Mouse (Mus musculus) layer of hippocampus, adult 9-11 months (tissue): ENCODE results near the gene Lrrc23.

Experiments
- DNase-seq: peaks from one replicate; pipeline ENCODE4 v3.0.0; 2022

The Lrrc23 gene

GRCm38 (mm10) chr6:124767536-124767919 lies 12.0 kb downstream of the Lrrc23 start:
- DNase-seq, result no peak

DNA sequence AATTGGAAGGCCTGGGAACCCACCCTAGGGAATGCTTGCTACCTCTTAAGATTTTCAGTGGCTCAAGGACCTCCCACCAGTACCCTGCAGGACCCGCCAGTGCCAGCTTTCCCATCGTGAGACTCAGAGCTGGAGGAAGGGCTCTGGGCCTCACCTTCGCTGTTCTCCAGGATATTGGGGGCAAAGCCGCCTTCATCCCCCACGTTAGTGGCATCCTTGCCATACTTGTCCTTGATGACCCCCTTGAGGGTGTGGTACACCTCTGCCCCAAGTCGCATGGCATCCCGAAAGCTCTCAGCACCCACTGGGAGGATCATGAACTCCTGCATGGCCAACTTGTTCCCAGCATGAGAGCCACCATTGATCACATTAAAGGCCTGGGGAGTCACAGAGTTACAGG lies 13.6 kb downstream of the Lrrc23 start:
- no peak for DNase-seq

- peak; percentile 86 for DNase-seq
Measured at GRCm38 (mm10) chr6:124759259-124759658, 20.3 kb downstream of the Lrrc23 start.

- DNase-seq, result no peak
Measured at GRCm38 (mm10) chr6:124758849-124759232, 20.7 kb downstream of the Lrrc23 start.

DNA sequence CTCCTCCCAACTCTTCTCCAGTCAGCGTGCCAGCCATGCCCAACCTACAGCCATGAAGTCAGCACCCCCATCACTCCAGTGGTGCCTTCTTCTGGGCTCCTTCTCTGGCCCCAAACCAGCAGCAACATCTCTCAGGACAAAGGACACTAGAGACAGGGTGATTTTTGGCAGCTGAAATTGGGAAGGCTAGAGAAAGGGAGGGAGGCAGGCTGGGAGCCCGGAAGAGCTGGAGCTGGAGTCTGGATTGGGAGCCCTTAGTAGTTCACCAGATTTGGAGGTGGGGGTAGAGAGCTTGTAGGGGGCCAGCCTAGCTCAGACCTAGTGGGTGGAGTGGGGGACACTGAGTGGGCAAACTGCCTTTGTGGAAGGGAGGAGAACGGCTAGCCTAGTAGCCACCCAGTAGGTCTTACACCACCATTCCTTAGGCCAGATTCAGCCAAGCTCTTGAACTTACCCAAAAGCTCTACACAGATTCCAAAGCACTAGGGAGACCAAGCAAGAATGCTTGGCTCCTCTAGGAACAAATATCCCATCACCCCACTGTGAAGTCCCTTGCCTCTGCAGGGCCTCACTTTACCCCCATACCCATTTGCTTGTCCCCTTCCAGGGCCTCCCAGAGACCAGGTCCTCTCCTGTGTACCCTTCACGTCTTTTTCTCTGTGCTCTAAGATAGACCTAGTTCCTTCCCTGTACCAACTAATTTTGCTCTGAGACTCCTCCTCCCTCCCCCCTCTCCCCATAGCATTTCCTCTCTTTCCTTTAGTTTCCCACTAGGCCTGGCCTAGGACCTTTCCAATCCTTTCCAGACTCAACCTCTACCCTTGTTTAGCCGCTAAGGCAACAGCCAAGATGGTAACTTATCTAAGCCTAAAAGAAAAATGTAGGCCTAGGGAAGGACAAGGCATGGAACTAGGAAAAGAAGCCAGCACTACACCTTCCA lies 21.3 kb downstream of the Lrrc23 start:
- DNase-seq, result peak; percentile 70

DNA sequence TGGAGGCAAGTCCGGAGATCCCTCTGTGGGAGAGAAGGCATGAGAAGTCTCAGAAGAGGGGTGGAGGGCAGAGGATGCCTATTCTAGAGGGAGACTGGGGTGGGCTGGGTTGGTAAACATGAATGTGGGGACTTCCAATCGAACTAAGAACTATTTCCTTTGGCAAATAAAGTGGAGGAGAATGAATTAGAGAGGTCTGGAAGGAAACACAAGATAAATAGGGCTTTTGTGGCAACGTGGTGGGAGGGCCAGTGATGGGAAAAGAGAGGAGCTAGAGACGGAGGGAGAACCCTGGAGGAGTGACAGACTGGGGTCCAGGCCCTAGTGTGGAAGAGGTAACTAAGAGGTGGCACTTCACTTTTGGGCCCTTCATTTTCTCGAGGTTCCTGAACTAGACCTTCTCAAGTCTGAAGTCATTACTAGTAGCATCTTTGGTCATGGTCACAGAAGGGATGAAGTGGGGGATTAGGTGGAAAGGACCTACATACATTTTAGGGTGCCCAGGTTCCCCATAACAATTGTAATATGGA lies 22.1 kb downstream of the Lrrc23 start:
- DNase-seq, result no peak

DNA sequence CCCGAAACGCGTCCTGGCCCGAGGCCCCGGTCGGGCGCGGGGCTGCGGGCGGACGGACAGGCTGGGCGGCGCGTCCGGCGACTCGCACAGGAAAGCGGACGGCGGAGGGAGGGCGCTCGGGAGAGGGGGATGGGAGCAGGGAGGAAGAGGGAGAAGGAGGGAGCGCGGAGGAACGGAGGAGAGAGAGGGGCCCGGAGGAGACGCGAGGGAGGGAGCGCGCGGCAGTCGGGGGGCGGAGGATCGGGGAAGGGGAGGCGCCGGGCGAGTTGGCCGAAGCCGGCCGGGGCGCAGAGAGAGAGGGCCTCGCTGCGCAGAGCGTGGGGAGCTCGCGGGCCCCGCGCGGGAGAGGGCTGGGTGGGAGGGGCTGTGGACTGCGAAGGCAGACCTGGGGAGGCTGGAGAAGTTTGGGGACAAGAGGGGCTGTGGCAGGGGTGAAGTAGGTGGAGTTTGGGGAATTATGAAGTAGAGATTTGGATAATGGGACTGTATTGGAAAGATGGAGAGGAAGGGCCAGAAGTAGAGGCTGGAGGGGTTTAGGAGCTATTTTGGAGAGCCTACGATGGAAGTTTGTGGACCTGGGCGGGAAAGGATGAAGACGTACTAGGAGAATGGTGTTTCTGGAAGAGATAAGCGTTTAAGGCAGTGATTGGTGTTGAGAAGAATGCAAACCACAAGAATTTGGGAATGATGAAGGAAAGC lies 22.7 kb downstream of the Lrrc23 start:
- DNase-seq, result peak; percentile 79

DNA sequence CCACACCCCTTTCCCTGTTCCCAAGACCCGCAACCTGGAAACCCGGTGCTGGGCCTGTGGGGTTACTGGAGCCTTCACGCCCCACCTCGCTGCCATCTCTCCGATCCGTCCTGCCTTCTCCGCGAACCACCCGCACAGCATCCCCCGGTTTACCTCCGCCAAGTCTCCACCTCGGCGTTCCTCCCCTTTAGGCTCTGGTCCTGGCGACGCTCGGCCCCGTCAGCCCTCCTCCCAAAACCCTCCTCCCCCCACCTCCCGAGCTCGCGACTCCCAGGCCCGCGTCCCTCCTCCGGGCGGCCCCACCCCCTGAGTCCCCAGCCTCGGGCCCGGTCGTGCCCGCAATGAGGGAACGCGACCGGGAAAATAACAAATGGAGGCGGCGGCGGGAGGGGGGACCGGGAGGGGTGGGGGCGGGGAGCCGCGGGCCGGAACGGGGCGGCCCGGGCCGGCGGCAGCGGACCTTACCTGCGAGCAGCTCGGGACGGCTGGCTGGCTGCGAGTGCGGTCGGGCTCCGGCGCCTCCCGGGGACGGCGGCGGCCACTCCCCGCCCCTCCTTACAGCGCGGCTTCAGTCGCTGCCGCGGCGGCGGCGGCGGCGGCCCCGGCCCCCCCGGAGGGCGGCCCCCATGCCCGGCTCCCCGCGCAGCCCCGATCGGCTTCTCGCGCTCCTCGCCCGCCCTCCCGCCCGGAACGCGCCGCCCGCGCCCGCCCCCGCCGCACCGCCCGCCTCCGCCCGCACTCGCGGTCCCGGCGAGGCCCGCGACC lies 23.5 kb downstream of the Lrrc23 start, which contains the start of the genes Gm45234 and Atn1:
Gm45234 (minus strand) TSS at position 191 of the 765 bp plus-strand sequence.
Atn1 (minus strand) TSS at position 694 of the 765 bp plus-strand sequence.
- no peak for DNase-seq

GRCm38 (mm10) chr6:124755306-124755705 lies 24.2 kb downstream of the Lrrc23 start:
- no peak for DNase-seq

DNA sequence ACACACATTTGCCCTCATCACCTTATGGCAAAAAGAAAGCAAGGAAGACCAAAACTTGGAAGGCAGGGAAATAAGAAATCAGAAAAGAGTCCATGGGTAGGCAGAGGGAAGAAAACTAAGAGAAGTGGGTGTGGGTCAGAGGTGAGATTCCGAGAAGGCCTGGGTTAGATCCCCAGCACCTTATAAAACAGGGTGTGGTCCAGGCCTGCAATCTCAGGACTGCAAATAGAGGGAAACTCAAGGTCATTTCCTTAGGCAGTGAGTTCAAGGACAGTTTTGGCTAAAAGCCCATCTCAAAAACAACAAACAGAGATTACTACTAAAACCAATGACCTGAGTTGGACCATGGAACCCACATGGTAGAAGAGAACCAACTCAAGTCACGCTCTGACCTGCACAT lies 25.7 kb downstream of the Lrrc23 start:
- no peak for DNase-seq

DNA sequence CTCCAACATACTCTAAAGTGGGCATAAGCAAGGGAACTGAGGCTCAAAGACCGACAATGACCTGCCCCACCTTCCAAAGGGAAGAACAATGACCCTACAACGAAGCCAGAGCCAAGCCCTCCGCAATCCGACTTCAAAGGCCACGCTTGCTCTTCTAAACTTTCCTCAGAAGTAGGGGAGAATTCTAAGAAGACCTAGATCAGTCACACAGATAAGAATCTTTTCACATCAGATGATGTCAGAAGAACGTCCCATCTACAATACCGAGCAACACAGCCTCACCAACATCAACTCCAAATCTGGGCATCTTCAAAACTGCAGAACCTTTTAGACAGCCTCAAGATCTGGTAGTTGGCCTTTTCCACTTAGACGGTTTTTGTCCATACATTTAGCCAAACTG lies 29.1 kb downstream of the Lrrc23 start:
- no peak for DNase-seq

DNA sequence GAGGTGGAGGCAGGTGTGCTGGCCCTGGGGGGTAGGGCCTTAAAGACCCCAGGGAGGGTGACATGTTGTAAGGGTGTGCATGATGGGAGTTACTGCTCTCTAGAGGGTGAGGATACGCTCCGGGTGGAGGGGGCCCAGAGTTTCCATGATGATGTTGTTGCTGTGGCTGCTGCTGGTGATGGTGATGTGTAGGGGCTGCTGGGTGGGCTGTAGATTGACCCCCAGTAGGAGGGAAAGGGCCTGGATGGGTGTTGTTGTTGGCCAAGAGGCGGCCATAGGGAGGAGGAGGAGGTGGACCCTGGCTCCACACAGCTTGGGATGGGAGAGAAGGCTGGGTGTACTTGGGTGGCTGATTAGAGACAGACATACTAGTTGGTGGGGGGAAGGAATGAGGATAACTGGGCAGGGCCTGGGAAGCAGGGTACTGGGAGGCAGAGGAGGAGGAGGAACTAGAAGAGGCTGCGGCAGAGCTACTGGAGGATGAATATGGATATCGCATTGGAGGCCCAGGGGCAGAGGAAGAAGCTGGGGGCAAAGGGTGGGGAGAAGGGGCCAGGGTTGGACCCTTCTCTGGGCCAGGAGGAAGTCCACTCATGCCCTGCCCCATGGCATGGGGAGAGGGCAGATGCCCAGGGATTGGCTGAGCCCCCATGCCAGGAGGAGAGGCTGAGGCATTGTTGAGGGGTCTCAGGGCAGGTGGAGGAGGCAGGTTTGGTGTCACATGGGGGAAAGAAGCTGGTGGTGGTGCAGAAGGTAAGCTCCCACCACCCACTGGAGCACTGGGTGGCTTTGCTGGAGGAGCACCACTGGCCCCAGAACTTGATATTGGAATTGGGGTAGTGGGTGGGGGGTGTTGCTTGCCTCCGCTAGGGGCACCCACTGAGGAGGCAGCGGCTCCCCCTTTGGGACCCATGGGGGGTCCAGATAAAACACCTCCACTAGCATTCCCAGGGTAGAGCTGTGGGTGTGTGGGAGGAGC lies 32.6 kb downstream of the Lrrc23 start:
- DNase-seq, result no peak

- no peak for DNase-seq
Measured at GRCm38 (mm10) chr6:124746296-124746605, 33.3 kb downstream of the Lrrc23 start.

- peak; percentile 94 for DNase-seq
Measured at GRCm38 (mm10) chr6:124745490-124746295, 33.8 kb downstream of the Lrrc23 start.

GRCm38 (mm10) chr6:124744755-124745321 lies 34.7 kb downstream of the Lrrc23 start:
- DNase-seq, result no peak

- DNase-seq, result no peak
Measured at GRCm38 (mm10) chr6:124743647-124744046, 35.9 kb downstream of the Lrrc23 start.

DNA sequence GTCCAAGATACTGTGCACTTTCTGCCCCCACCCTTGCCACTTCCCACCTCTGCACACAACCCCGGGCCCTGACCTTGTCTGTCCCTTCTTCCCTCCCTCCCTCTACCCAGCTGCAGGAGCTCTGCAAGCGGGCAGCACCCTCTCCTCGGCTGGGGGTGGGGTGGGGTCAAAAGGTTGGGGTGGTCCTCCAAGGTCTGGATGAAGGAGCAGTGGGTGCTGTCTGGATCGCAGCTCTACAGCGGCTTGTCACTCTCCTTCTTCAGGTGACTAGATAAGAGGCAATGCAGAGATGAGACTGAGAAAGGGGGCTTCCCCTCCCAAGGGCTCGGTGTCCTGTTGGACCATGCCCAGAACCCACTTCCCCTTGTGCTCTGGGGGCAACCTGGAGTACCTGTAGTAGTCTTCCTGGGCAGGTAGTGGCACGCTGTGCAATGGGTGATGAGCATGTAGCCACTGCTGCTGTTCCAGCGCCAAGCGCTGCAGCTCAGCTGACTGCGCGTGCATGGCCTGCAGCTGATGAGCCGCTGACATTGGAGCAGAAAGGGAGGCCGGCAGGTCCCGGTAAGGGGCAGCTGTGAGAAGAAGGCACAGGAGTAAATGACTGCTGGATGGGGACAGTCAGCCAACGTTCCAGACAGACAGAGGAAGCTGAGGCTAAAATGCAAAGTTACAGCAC lies 36.5 kb downstream of the Lrrc23 start:
- DNase-seq, result no peak

DNA sequence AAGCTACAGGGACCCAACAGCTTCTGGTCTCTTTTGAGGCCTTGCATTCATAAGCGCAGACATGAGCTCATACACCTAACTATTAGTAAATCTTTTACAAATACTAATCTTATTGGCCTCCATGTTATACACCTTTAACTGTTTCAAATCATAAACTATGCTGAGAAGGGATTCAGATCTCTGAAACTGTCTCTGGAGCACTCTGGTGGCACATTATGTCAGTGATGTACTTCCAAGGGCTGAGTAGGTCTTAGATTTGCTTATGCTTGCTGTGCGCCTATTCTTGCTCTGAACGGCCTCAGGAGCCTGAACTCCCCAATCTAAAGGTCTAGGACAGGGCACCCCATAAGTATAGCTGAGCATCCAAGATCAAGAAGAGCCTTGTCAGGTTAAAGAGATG lies 37.7 kb downstream of the Lrrc23 start:
- DNase-seq, result no peak

DNA sequence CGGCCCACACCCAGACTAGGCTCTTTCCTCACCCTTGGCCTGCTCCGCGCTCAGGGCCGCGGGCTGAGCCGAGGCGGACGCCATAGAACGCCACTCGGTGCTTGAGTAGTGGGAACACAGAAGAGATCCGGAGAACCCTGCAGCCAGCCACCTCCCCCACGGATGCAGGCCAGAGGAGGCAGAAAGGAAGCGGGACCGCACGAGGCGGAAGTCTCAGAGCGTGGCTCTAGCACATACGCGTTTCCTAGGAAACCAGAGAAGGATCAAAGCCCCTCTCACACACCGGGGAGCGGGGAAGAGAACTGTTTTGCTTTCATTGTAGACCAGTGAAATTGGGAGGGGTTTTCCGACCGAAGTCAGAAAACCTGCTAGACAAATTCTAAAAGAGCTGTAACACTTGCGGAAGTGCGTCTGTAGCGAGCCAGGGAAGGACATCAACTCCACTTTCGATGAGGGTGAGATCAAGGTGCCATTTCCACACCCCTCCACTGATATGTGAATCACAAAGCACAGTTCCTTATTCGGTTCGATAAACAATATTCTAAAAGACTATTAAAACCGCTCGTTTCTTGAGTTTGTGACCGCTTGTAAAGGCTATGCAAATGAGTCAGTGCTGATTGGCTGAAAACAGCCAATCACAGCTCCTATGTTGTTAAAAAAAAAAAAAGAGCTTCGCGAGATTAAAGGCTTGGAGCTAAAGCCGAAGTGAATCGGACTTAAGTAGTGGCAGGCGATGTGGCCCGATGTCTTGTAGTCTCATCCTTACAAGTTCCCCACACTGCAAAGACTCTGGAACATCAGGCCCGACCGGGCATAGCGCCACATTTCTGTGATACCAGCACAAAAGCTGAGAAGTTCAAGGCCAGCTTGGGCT lies 38.4 kb downstream of the Lrrc23 start, which contains the start of gene Grcc10:
Grcc10 (minus strand) TSS at position 487 of the 874 bp plus-strand sequence.
- peak; percentile 93 for DNase-seq
